Mouse (Mus musculus) megakaryocyte, embryonic 14.5 days (primary cell): ENCODE results near the gene Stoml3.

Experiments
- FLI1 ChIP-seq: IDR thresholded peaks from 2 replicates; pipeline ENCODE4 v1.6.1; 2012; ENCODE audit warnings: low read length, inconsistent platforms, mixed read lengths
- GATA1 ChIP-seq: IDR thresholded peaks from 3 replicates; pipeline ENCODE4 v1.6.1; 2012; ENCODE audit warnings: mixed read lengths, low read length, inconsistent platforms, borderline replicate concordance

- TF ChIP-seq GATA1 (no peak), FLI1 (no peak)
These were observed 23.1 kb upstream of the Stoml3 start for GRCm38 (mm10) chr3:53465330-53465729.
